Mouse (Mus musculus) frontal cortex, postnatal 36 days (tissue): ENCODE results near the gene Prdx5.
A peak's percentile ranks its signal among the peaks of the same experiment; 100 is the strongest.

ENCODE experiments used
- DNase-seq, 2 experiments: peaks; one replicate each; pipeline ENCODE4 v3.0.0; 2022; ENCODE audit warnings: low spot score in 2 of 2

Prdx5 gene

DNA sequence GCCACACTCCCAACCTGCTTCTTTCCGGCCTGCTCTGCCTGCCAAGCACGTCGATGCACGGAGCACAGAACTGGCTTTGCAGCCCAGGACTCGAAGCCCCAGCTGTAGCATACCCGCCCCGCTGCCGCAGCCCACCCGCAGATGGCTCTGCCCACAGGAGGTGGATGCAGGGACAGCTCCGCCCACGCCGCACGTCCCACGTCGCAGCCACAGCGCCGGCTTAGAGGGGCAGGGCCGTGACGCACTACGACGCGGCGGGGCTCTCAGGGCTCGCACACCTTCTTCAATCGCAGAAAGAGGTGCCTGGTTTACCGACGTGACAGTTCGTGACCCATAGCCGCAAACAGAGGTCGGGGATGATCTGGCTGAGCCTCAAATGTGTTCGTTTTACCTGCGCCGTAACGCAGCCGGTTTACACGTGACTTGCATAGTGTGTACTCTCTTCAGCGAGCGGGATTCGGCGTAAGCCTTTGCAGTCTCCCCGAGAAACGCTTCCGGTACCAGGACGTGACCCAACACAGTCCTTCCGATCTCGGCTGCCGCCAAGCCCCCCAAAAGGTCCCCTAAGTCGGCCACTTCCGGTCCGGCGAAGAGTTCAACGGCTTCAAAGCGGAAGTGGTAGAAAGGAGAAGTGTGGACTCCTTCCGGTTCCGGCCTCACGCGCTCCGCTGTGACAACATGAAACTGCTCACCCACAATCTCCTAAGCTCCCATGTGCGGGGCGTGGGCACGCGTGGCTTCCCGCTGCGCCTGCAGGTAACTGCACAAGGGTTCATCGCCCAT lies at the start of gene Prdx5, which contains the start of gene Trmt112:
Prdx5 (minus strand) TSS at position 600 of the 783 bp plus-strand sequence.
Trmt112 (plus strand) TSS at position 192 of the 783 bp plus-strand sequence.
- peak; percentile 91 to 94 for DNase-seq

DNA sequence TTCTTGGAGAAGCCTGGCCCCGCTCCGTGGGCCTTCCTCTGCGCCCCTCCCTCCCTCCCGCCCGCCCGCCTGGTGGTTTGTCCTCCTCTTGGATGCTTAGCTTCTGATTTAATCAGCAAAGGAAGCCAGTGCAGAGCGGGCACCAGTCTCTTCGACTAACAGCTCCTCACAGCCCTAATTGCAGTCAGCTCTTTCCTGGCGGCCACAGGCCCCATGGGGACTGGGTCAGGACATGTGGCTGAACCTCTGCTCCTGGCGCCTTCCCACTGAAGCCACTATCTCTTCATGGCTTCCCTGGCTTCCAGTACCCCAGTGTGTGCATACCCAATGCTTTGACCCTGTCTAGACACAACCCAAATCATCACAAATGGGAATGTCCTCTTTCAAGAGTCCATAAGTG lies 46.6 kb upstream of the Prdx5 start:
- DNase-seq: no peak

DNA sequence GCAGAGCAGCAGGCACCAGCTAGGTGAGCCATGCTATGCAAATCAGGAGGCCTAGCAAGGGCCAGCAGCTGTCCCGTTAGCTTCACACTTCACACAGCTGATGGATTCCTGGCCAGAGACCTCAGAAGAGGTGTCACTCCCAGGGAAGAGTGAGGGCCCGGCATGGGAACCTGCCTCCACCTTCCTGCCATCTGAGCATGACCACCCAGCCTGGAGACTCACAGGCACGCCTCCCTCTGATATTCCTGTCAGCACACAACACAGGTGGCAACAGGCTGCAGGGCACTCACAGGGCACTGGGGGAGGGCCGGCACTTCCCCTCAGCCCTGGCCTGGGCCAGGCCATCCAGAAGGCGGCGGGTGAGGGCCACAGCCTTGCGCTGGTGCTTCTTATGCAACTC lies 45.5 kb upstream of the Prdx5 start:
- no peak for DNase-seq

DNA sequence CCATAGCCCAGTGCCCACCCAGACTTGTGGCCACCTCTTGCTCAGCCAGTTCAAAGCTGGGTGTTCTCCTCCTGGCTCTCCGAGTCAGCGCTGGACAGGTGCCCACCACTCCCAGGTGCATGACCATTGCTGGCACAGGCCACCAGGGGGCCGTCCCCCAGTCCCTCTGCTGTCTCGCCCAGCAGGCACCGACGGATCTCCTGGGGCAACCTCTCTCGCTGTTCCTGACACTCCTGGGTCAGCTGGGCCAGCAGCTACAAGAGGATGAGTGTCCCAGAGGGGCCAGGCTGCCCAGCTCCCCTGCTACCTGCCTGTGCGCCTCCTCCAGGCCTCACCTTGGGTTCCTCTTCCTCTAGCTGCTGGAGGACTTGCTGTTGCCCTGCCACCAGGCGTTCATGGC lies 44.1 kb upstream of the Prdx5 start:
- no peak for DNase-seq

DNA sequence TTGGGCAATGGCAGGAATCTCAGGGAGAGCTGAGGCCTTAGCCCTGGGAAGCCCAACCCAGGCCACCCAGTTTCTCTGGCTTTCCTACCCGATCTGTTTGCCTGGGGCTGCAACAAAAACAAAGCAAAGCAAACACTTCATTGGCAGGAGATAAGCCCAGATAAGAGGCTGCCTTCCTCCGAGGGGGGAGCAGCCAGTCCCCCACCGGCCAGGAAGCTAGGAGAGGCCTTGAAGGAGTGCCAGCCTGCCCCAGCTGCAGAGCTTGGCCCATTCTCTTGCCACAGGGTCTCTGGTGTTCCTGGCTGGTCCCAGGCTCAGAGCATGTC lies 42.8 kb upstream of the Prdx5 start:
- no peak for DNase-seq

DNA sequence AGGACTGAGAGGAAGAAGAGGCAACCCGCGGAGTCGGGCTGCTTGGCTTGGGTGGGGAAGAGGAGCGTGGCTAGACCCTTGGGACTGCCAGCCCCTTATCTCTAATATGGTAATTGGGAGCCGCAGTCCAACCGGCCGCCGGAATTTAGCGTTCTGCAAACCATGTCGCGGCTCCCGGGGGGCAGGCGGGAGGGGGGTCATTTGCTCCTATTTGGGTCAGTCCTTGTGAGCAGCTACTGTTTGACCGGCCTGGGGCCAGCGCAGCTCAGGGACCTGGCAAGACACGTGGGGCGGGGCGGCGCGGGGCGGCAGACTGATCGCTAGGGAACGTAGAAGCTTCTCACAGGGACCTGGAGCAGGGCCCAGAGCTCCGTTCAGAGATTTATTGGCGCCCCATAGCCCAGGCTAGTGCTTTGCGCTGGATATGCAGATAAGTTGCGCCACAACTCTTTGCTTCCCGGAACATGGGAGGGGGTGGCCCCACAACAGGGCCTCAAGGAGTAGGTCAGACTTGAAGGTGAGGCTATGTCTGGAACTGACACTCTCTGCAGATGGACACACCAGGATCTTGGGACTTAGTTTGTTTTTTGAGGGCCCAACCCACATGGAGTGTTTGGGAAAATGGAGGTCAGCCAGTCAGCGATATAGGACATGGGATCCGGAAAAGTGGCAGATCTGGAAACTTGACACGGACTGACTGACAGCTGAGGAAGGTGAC lies 42.2 kb upstream of the Prdx5 start:
- peak in 1 of 2 experiments; percentile 75 for DNase-seq

DNA sequence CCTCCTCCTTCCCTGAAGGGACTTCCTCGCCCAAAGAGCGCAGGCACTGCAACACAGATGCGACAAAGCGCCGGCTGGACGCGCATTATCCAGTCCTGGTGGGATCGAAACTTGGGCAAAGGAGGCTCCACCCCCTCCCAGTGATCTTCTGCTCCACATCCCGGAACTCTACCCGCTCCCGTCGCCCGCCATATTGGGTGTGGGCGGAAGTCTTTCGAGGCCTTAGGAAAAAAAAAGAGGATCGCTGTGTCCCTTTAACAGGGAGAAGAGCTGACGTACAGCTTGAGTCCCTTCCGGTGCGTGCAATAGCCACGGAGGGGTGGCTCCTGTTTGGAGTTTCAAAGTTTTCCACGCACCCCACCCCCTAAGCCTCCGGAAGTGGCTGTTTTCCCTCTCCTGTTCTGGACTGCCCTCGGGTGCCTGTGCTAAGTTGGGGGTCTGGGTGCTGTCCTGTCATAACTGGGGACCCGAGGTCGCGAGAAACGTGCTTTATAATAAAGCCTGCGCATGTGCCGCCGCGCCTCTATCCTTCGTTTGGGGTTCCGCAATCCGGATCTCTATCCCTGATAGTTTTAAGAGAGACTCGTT lies 41.6 kb upstream of the Prdx5 start:
- DNase-seq: peak; percentile 94 to 96

DNA sequence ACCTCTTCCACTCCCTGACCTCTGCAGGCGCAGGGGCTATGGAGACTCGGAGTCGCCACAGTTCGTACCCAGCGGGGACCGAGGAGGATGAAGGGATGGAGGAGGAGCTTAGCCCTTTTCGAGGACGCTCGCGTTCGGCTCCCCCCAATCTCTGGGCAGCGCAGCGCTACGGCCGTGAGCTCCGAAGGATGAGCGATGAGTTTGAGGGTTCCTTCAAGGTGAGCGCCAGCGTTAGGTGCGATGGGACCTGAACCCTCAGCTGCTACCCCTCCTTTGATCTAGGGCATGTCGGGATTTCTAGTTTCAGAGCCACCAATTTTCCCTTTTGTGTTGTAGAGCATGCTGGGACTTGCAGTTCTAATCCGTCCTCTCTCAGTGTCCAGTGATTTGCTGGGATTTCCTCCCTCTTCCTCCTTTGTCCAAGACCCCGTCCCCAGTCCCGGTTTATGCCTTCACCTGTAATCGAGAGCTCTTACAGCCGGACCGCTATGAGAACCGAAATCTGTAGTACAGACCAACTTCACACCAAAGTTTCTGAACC lies 40.8 kb upstream of the Prdx5 start:
- DNase-seq: peak; percentile 70 to 78

DNA sequence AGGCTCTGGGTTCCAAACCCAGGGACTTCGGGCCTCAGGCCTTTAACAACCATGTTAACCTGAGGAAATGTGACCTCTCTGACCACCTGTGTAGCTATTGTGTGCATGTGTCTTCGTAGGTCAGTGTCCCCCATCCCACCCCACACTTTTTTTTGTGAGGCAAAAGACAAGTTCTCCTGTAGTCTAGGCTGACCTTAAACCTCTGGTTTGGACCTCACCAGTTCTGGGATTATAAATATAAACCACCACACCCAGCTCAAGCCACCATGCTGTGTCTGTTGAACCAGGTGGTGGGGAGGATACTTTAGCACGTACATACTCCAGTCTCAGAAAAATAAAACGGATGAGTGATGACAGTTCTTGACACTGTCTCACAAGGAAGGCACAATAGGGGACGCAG lies 40.0 kb upstream of the Prdx5 start:
- DNase-seq: no peak

DNA sequence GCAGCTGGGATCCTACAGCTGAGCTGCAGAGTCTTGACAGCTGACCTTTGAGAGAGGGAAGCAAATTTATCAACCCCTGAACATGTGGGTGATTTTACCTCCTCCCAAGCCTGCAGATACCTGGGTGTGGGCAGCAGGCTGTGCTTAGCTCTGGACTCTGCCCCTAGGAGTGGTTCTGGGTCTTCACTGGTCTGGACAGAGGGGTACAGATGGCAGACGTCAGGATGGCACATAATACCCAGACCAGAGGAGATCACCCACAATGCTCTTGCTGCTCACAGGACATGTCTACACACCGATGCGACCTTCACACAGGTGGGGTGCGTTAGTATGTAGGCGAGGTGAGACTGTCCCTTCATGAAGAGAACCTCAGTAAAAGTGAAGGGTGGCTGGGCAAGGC lies 39.6 kb upstream of the Prdx5 start:
- DNase-seq: no peak

DNA sequence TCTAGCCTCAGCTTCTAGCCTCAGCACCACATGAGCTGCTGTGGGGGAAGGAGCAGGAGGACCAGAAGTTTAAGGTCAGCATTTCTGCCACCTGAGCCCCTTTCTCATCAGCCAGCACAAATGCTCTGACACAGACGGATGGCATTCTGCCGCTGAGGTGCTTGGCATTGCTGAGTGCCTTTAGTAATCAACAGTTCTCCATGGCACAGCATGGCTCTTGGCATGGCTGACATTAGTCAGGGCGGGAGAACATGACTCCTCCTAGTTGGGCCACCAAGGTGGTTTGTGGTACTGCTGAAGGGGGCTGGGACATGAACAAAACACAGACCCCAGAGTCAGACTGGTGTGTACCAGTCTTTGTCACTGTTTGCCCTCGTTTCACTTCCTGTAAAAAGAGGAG lies 38.3 kb upstream of the Prdx5 start:
- DNase-seq: no peak

DNA sequence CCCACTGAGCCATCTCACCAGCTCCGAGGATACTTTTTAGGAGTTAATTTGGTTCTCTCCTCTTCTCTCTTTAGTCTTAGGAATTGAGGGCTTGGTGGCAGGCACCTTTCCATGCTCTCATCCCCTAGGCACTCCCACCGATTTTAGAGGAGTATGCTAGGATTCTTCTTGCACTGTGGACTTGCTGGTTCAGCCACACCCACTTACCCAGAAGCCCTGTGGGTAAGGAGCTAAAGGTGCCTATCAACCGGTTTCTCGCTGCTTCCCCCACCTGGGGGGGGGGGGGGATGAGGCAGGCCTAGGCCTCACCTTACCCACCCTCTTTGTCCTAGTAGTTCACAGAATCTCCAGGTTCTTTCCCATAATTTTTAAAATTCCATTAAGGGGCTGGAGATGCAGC lies 37.8 kb upstream of the Prdx5 start:
- DNase-seq: no peak

DNA sequence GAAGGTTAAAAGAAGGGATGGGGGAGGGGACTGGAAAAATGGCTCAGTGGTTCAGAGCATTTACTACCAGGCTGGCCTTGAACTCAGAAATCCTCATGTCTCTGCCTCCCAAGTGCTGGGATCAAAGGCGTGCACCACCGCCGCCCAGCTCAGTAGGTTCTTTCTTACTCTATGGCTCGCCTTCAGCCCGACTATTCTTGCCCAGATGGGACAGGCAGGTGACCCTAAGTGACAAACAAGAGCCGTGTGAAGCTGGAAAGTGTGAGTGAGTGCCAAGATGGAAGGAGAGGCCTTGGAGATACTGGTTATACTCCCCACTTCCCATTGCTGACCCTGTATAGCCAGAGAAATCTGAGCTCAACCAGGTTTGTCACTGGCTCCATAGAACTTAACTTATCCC lies 33.8 kb upstream of the Prdx5 start:
- DNase-seq: no peak

DNA sequence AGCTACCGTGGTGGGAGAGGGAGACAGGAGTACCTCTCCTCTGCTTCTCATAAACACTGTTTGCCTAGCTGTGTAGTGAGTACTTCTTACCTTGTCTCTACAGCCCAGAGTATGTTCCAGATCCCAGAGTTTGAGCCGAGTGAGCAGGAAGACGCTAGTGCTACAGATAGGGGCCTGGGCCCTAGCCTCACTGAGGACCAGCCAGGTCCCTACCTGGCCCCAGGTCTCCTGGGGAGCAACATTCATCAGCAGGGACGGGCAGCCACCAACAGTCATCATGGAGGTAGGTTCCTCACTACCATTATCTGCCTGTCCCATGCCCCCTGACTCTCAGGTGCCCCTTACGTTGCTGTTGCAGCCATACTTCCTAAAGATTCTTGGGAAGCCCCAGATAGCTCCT lies 32.9 kb upstream of the Prdx5 start:
- DNase-seq: no peak

DNA sequence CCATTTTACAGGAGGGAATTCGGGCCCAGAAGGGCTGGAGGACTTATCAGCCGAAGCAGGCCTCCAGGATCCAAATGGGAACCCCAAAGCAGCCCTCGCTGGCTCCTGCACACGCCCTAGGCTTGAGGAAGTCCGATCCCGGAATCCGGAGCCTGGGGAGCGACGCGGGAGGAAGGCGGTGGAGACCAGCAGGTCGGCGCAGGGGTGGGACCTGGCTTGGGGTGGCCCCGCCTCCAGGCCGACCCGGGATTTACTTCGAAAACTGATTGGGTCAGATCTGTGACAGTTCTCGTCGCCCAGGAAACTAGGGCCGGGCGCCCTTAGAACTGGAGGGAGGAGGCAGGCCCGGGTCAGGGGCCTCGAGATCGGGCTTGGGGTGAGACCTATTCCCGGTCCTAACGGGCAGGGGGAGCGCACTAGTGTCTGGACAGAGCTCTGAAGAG lies 32.4 kb upstream of the Prdx5 start, which contains the start of gene Gpr137:
Gpr137 (minus strand) TSS at position 232 of the 443 bp plus-strand sequence.
- peak; percentile 90 to 95 for DNase-seq

DNA sequence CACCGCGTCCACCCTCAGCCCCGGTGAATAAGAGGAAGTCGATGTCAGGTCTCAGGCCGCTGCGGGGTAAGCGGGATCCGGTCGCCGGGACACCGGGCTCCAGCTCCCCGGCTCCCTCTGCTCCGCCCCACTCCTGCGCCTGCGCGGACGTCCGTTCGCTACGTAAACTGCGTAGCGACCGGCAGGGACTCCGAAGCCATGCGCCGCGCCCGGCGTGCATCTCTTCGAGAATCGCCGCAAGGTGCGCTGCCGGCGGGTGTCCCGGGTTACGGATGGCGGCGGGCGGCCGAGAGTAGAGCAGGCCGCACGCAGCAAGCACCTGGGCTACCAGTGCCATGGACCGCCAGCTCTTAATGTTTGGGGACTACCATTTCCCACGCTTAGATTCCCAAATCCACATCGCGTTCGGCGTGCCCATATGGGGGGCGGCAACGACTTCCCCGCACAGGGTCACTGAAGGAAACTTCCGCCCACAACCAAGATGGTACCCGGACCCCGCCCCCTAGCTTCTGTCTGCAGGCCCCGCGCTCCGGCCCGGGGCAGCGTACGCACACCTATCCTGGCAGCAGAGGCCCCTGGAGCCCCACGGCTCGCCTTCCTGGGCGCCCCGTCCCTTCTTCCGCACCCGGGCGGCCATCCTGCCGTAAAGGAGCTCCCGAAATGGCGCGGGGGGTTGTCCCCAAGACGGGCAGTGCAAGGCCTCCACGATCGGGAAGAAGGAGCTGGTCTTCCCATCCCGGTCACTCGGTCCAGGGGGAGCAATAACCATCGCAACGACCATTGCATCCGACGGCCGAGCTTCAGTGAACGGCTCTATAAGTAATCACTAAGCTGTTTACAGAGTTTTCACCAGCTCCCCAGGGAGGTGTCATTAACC lies 31.7 kb upstream of the Prdx5 start, which contains the start of gene Bad:
Bad (plus strand) TSS at position 490 of the 877 bp plus-strand sequence.
- DNase-seq: peak; percentile 94

DNA sequence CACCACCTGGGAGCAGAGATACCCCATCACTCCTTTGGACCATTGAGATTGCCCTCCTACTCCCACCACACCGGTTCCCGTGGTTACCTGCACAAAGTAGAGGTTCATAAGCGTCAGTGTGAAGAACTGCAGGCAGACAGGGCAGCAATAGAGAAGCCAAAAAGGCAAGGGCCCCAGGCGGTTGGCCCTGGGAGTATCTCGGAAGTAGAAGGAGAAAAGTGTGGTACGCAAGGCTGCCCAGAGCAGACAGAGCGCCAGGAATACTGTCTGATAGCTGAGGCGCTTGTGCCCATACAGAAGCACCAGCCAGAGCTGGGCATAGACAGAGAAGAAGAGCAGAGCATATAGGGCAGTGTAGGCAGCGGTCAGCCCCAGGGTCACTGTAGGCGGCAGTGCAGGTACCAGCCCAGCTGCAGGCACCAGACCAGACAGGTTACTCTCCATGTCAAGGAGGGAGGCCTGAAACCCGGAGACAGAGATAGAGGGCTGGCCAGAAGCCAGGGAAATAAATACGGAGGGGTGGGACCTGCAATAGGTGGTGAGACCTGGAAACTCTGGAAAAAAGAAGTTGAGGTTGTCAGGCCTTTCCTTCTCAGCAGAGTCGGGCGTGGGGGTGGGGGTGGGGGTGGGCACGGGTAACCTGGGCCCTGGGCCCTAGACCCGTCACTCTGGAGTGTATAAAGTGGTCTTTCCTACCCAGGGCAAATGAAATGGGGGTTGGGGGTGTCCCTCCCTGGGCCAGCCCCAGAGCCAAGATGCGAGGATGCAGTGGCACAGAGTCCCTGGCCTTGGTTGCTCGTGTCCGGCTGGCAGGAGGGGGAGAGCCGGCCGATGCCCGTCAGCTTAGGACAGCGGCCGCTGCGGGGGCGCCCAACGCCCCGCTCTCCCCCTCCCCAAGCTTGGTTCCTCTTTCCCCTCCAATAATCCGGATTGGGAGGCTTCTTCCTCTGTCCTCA lies 30.8 kb upstream of the Prdx5 start:
- DNase-seq: no peak

DNA sequence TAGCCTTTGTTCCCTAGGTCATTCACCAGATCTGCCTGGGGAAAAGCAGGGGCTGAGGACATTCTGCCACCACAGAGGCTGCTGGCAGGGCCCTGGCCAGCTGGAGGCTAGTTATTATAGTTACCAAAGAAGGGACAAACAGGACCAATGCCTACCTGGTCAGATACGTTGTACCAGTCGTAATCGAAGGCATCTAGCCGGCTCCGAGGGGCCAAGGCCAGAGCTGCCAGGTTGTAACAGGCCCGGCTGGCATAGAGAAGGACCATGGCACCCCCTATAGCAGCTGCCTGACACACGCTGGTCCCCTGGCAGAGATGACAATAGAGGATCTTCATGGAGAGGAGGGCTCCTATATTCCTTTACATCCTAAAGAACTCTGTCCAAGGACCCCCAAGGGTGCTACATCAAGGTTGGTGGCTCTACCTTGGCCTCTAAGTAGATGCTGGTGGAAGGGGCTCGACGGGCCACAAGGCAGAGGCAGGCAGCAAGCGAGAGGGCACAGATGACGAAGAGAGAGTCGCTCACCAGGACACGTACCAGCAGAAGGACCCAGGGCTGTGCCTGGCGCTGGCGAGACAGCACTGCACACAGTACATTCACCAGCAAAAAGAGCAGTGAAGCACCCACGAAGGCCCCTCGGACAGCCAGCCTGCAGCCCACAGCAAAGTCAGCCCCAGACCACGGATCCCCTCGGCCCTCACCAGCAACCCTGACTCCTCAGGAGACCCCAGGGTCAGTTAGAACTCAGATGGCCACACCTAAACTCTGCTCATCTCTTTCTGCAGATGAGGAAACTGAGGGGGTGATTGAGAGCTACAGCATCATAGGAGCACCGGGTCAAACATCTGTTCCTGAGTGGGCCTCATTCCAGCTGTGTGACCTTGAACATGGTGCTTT lies 29.4 kb upstream of the Prdx5 start:
- DNase-seq: no peak
